Mouse (Mus musculus) forebrain, embryonic 16.5 days (tissue): ENCODE measurements at regions not wholly inside any gene's neighbourhood (a gene's known extent, or its start where the extent isn't known, plus 50 kb on each side); places are given as distances from the start of the nearest gene placed in this dataset.

Source experiments
- ATAC-seq: fragments of 200-750 bp; cut with Nextera tagmentation; 2 replicates; pipeline ENCODE4 v1.8.0; 2017; ENCODE audit warnings: mild to moderate bottlenecking, moderate library complexity
- H3K27ac ChIP-seq: fragments of 300-500 bp; sonication (generic); 2 replicates; pipeline ENCODE4 v1.5.1; 2014; ENCODE audit warnings: low read length, control low read depth
- H3K27me3 ChIP-seq: fragments of 300-500 bp; sonication (generic); replicated peaks from 2 replicates; pipeline ENCODE4 v1.6.1; 2014; ENCODE audit warnings: low read length; ENCODE audit not compliant: control insufficient read depth, insufficient read depth
- H3K36me3 ChIP-seq: fragments of 300-500 bp; sonication (generic); 2 replicates; pipeline ENCODE4 v1.6.1; 2014; ENCODE audit not compliant: control insufficient read depth, insufficient read depth
- H3K4me1 ChIP-seq: fragments of 300-500 bp; sonication (generic); replicated peaks from 2 replicates; pipeline ENCODE4 v1.6.1; 2014; ENCODE audit warnings: low read length; ENCODE audit not compliant: control insufficient read depth, insufficient read depth
- H3K4me2 ChIP-seq: fragments of 300-500 bp; sonication (generic); 2 replicates; pipeline ENCODE4 v1.6.1; 2014; ENCODE audit warnings: mild to moderate bottlenecking, low read length, control low read depth
- H3K4me3 ChIP-seq: fragments of 300-500 bp; sonication (generic); replicated peaks from 2 replicates; pipeline ENCODE4 v1.5.1; 2014; ENCODE audit warnings: mild to moderate bottlenecking, low read length, control low read depth
- H3K9ac ChIP-seq: fragments of 300-500 bp; sonication (generic); replicated peaks from 2 replicates; pipeline ENCODE4 v1.6.1; 2014; ENCODE audit warnings: low read depth, low read length, control low read depth
- H3K9me3 ChIP-seq: fragments of 300-500 bp; sonication (generic); 2 replicates; pipeline ENCODE4 v1.6.1; 2016; ENCODE audit warnings: low read length; ENCODE audit not compliant: control insufficient read depth
- WGBS: fragments of 180-500 bp; shearing (Covaris S2); extraction: QIAGEN DNeasy Blood & Tissue Kit; methylation state at CpG from one replicate; pipeline ENCODE4 v1.1.7; 2014; 5-methylcytosine and 5-hydroxymethylcytosine counted together

DNA sequence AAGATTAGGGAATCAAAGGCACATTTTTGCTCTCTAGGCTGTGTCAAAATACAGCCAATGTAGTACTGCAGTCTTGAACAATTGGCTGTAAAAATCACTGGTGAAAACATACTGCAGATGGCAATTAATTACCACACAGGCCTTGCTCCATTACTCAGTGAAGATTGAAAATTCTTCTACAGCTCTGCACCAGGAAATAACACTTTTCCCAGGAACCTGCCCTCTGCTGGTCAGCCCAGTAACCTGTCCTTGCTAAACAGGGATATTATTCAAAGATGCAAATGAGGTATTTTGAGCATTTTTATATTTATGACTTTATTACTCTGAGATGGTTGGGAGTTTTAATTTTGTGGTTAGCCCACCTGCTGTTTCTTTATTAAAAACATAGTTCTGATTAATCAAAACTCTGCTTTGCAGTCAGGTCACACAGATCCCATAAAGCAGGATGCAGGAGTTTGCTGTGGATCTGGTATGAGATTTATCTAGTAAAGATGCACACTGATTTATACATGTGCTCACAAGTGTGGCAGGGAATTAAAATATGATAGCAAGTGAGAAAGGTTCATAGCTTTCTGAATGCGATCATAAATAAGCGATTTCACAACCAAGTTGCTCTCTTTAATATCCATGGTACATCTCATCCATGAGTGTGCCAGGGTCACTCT is 815.3 kb upstream of the Ghitm start:
- Histone ChIP-seq H3K27me3 (no peaks in the 10 kb centered on the region), H3K4me2 (no peak overlapping the region), H3K36me3 (no peaks in the 10 kb centered on the region), H3K9ac (no peak overlapping the region), H3K4me3 (no peak overlapping the region), H3K27ac (no peak overlapping the region), H3K4me1 (no peaks in the 10 kb centered on the region), H3K9me3 (no peaks in the 10 kb centered on the region)
- ATAC-seq: peak; percentile 43; the same call in 1 of the 2 replicates
- 99% methylated on average over 2 of the region's 2 CpGs for WGBS
